Mouse (Mus musculus) C2C12 (cell line): ENCODE data around the gene Ahdc1. TPM values are rescaled to one million over a fixed set of nuclear protein-coding genes. Genes with fewer than 3 reads are reported as not detected.

Experiments used
- H3K27me3 ChIP-seq: one replicate; pipeline ENCODE4 v1.6.1; 2011; ENCODE audit not compliant: control insufficient read depth, insufficient read depth, insufficient read length
- H3K36me3 ChIP-seq: one replicate; pipeline ENCODE4 v1.6.1; 2011; ENCODE audit not compliant: control insufficient read depth, insufficient read depth
- H3K4me3 ChIP-seq: one replicate; pipeline ENCODE4 v1.5.1; 2011; ENCODE audit warnings: mild to moderate bottlenecking, control low read depth; ENCODE audit not compliant: poor library complexity, insufficient read depth, severe bottlenecking
- H3K79me2 ChIP-seq: one replicate; pipeline ENCODE4 v1.6.1; 2011; ENCODE audit not compliant: control insufficient read depth, insufficient read depth
- H3K79me3 ChIP-seq: one replicate; pipeline ENCODE4 v1.6.1; 2011; ENCODE audit warnings: low read depth, control low read depth
- H3ac ChIP-seq: one replicate; pipeline ENCODE3; 2011; ENCODE audit warnings: low read depth; ENCODE audit not compliant: control insufficient read depth, insufficient read length
- CEBPB ChIP-seq: IDR thresholded peaks from one replicate; pipeline ENCODE4 v1.6.1; 2011; ENCODE audit warnings: low read depth, mild to moderate bottlenecking, control low read depth, moderate library complexity
- CTCF ChIP-seq: IDR thresholded peaks from one replicate; pipeline ENCODE4 v1.5.1; 2011; ENCODE audit not compliant: control insufficient read depth, insufficient read depth, insufficient read length
- FOSL1 ChIP-seq: IDR thresholded peaks from one replicate; pipeline ENCODE4 v1.8.0; 2011; ENCODE audit warnings: mild to moderate bottlenecking, low read length; ENCODE audit not compliant: poor library complexity, insufficient read depth, severe bottlenecking
- MAX ChIP-seq: IDR thresholded peaks from one replicate; pipeline ENCODE4 v1.6.1; 2011; ENCODE audit warnings: mild to moderate bottlenecking, control low read depth
- MYOD1 ChIP-seq: IDR thresholded peaks from one replicate; pipeline ENCODE4 v1.6.1; 2011; ENCODE audit warnings: low read depth; ENCODE audit not compliant: control insufficient read depth, insufficient read length
- MYOG ChIP-seq: IDR thresholded peaks from one replicate; pipeline ENCODE4 v1.6.1; 2011; ENCODE audit not compliant: control insufficient read depth, insufficient read length; ENCODE audit errors: extremely low read depth
- USF1 ChIP-seq: IDR thresholded peaks from one replicate; pipeline ENCODE4 v1.6.1; 2011; ENCODE audit warnings: low read depth, mild to moderate bottlenecking, control low read depth, moderate library complexity
- polyA plus RNA-seq: library from polyadenylated mRNA; unstranded; fragments of >200 nt; fragmentation: generic; extraction: Trizol; gene quantifications from one replicate; pipeline ENCODE4 v1.2.1, GENCODE M21; 2012; ENCODE audit warnings: missing spikeins

Gene Ahdc1
- polyA plus RNA-seq, 1 experiment, result 27.9 TPM

DNA sequence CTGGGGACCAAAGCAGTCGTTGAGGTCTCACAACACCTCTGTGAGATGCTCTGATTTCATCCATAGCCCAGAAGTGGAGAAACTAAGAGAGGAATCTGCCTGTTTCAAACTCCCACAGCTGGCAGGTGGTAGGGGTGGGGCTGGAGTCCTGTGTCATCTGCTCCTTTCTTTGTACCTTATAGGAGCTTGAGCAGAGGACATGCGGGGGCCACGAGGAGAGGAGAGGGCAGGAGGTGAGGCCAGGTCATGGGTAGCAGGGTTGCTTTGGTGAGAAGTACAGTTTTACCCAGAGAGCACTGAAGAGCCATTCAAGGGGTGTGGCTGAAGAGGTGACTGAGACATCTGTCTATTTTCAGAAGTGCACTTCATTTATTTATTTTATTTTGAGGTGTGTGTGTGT is 103.7 kb downstream of the Ahdc1 start:
- Histone ChIP-seq H3K79me2 (no peaks in the 10 kb centered on the region), H3K79me3 (no peaks in the 10 kb centered on the region), H3ac (no peak overlapping the region), H3K27me3 (no peaks in the 10 kb centered on the region), H3K36me3 (no peaks in the 10 kb centered on the region), H3K4me3 (no peak overlapping the region)
- TF ChIP-seq MYOG (no peak), MYOD1 (no peak), FOSL1 (no peak), CEBPB (no peak), USF1 (no peak), MAX (no peak), CTCF (no peak)

GRCm38 (mm10) chr4:133115721-133116429 is 104.8 kb downstream of the Ahdc1 start:
- Histone ChIP-seq H3ac (no peak overlapping the region), H3K79me3 (no peaks in the 10 kb centered on the region), H3K27me3 (no peaks in the 10 kb centered on the region), H3K4me3 (no peak overlapping the region), H3K36me3 (no peaks in the 10 kb centered on the region), H3K79me2 (no peaks in the 10 kb centered on the region)
- no peak for TF ChIP-seq MAX
- no peak for TF ChIP-seq CTCF
- TF ChIP-seq FOSL1, result no peak
- no peak for TF ChIP-seq CEBPB
- no peak for TF ChIP-seq USF1
- no peak for TF ChIP-seq MYOD1
- no peak for TF ChIP-seq MYOG

DNA sequence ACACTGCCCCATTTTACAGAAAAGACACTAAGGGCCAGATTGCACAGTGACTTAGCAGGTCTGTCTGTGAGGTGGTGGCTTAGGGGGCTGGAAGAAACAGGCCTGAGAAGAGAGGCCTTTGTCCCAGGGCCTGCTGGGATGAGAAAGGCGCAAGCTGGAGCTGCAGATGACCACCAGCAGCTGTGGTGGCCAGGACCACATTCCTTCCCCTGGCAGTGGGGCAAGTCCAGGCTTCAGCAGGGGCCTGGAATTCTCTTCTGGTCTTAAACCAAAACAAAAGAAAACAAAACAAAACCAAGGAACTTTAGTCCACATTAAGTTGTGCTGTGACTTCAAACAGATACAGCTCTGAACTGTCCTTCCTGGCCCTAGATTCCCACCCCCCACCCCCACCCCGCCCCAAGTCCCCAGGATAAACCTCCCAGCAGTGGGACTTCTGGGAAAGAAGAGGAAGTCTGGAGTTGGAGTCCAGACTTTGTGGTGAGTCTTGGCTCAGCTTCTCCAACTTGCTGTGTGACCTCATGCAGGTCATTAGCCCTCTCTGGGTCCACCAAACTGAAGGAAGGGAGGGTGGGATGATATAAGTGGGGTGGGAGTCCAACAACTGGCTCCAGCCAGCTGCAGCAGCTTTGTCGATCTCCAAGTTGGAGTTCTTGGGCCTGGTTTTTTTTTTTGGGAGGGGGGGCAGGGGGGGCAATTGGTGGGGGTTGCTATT is 105.9 kb downstream of the Ahdc1 start:
- Histone ChIP-seq H3K36me3 (no peaks in the 10 kb centered on the region), H3K79me3 (no peaks in the 10 kb centered on the region), H3K79me2 (no peaks in the 10 kb centered on the region), H3K4me3 (no peak overlapping the region), H3ac (peak overlapping the region; percentile 3), H3K27me3 (no peaks in the 10 kb centered on the region)
- TF ChIP-seq USF1 (no peak), MYOD1 (peak; percentile 68)

DNA sequence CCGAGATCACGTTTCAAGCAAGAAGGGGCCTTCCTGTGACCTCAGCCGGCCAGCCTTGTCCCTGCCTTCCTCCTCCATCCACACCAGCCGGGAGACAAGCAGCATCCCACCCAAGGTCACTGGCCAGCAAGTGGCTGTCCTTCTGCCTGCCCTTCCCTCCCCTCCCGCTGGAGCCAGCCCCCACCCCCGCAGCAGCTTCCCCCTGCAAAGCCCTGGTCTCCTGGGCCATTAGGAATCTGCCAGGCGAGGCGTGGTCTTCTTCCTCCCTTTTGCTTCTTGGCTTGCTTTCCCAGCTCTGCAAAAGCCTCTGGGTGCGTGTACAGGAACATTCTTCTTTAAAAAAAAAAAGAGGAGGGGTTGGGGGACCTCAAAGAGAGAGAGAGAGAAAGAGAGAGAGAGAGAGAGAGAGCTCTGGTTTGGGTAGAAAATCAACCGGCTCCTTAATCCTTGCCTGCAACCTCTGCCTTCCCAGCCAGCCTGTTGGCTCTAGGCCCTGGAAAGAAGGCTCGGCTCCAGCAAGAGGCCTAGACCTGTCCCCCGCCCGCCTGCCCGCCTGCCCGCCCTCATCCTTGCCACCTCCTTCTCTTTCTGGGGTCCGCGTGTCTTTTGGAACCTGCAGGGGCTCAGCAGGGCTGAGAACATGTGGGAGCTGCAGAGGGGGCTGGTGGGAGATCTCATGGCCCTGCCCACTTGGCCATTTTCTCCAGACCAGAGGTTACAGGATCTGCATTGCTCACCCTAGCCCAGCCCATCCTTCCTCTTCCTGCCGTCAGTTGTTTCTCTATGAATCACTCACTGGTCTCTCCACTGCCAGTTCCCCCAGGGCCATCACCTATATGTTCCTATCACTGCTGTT is 106.7 kb downstream of the Ahdc1 start:
- Histone ChIP-seq H3K79me2 (no peaks in the 10 kb centered on the region), H3K4me3 (peak overlapping the region; percentile 2), H3ac (peak overlapping the region; percentile 19), H3K79me3 (no peaks in the 10 kb centered on the region), H3K27me3 (no peaks in the 10 kb centered on the region), H3K36me3 (no peaks in the 10 kb centered on the region)
- TF ChIP-seq FOSL1 (no peak), CTCF (no peak), MAX (no peak), MYOG (no peak), CEBPB (no peak), USF1 (no peak), MYOD1 (no peak)

DNA sequence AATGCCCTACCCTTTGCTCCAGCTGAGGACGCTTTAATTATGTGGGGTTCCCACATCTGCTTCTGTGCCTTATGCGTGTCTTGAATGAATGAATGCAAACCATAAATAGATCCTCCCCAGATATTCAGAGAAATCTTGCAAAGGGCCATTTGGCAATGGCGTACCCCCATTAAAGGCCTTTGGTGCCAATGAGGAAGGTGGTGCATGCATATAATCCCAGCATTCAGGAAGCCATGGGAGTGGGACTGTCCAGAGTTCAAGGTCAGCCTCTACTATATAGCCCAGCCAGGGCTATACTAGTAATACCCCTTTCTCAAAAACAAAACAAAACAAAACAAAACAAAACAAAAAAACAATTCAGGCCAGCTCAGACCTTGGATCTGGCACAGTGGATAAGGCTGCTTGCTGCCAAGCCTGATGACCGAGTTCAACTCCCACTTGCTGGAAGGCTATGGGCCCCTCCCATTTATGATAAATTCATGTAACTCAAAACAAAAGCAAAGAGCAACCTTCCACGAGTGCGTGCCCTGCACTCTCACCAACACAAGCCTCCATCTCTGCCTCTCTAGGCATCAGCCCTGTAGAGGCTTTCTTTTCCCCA is 107.8 kb downstream of the Ahdc1 start:
- Histone ChIP-seq H3K4me3 (no peak overlapping the region), H3K79me3 (no peaks in the 10 kb centered on the region), H3ac (no peak overlapping the region), H3K27me3 (no peaks in the 10 kb centered on the region), H3K36me3 (no peaks in the 10 kb centered on the region), H3K79me2 (no peaks in the 10 kb centered on the region)
- no peak for TF ChIP-seq FOSL1
- no peak for TF ChIP-seq MYOD1
- TF ChIP-seq USF1, result no peak
- TF ChIP-seq CTCF, result no peak
- no peak for TF ChIP-seq MAX
- no peak for TF ChIP-seq CEBPB
- no peak for TF ChIP-seq MYOG
